Mouse (Mus musculus): Measurements from ENCODE around the gene Myom1. TPM values are rescaled to one million over a fixed set of nuclear protein-coding genes. Genes with fewer than 3 reads are reported as not detected.
A peak's percentile ranks its signal among the peaks of the same experiment; 100 is the strongest.

Myom1 gene
- polyA plus RNA-seq, 1 experiment from 2014 or later, result 18.5 TPM

- ATAC-seq (replicated peaks; ENCODE audit: low FRiP score, low TSS enrichment, low read depth), result no peak
- H3K9ac ChIP-seq (ENCODE audit: low read length), result no peak overlapping the region
- H3K4me3 ChIP-seq (ENCODE audit: low read depth, low read length), result no peak overlapping the region
- WGBS, result 85% methylated on average over 11 of the region's 11 CpGs
- no peaks in the 10 kb centered on the region for H3K9me3 ChIP-seq (ENCODE audit: control insufficient read depth, low read length)
- no peak overlapping the region for H3K4me2 ChIP-seq (ENCODE audit: low read length)
- no peaks in the 10 kb centered on the region for H3K36me3 ChIP-seq (ENCODE audit: control insufficient read depth, insufficient read depth, low read length)
- H3K27ac ChIP-seq (ENCODE audit: low read depth), result no peak overlapping the region
- DNase-seq (ENCODE audit: low spot score), result peak; percentile 28
- peaks cover 12% of the 10 kb centered on the region for H3K4me1 ChIP-seq (replicated peaks; ENCODE audit: control insufficient read depth, insufficient read depth, low read length)
- no peaks in the 10 kb centered on the region for H3K27me3 ChIP-seq (replicated peaks; ENCODE audit: control insufficient read depth, insufficient read depth, low read length)
Observed at GRCm38 (mm10) chr17:71132856-71133439, 130.5 kb downstream of the Myom1 start.

- ATAC-seq (replicated peaks; ENCODE audit: low FRiP score, low TSS enrichment, low read depth) (no peak), DNase-seq (ENCODE audit: low spot score) (peak; percentile 23)
- Histone ChIP-seq H3K9me3 (ENCODE audit: control insufficient read depth, low read length) (no peaks in the 10 kb centered on the region), H3K4me3 (ENCODE audit: low read depth, low read length) (no peak overlapping the region), H3K27me3 (replicated peaks; ENCODE audit: control insufficient read depth, insufficient read depth, low read length) (no peaks in the 10 kb centered on the region), H3K36me3 (ENCODE audit: control insufficient read depth, insufficient read depth, low read length) (no peaks in the 10 kb centered on the region), H3K4me1 (replicated peaks; ENCODE audit: control insufficient read depth, insufficient read depth, low read length) (peaks cover 12% of the 10 kb centered on the region), H3K9ac (ENCODE audit: low read length) (no peak overlapping the region), H3K27ac (ENCODE audit: low read depth) (no peak overlapping the region), H3K4me2 (ENCODE audit: low read length) (no peak overlapping the region)
- WGBS, result 87% methylated on average over 3 of the region's 3 CpGs
Observed at GRCm38 (mm10) chr17:71134441-71134955, 132.1 kb downstream of the Myom1 start.

GRCm38 (mm10) chr17:71135108-71135507 lies 132.7 kb downstream of the Myom1 start:
- Histone ChIP-seq H3K4me1 (replicated peaks; ENCODE audit: control insufficient read depth, insufficient read depth, low read length) (peaks cover 10% of the 10 kb centered on the region), H3K36me3 (ENCODE audit: control insufficient read depth, insufficient read depth, low read length) (no peaks in the 10 kb centered on the region), H3K4me2 (ENCODE audit: low read length) (no peak overlapping the region), H3K4me3 (ENCODE audit: low read depth, low read length) (no peak overlapping the region), H3K27ac (ENCODE audit: low read depth) (no peak overlapping the region), H3K27me3 (replicated peaks; ENCODE audit: control insufficient read depth, insufficient read depth, low read length) (no peaks in the 10 kb centered on the region), H3K9me3 (ENCODE audit: control insufficient read depth, low read length) (no peaks in the 10 kb centered on the region), H3K9ac (ENCODE audit: low read length) (no peak overlapping the region)
- WGBS, result 43% methylated on average over 5 of the region's 5 CpGs
- DNase-seq (ENCODE audit: low spot score), result peak; percentile 36
- ATAC-seq (replicated peaks; ENCODE audit: low FRiP score, low TSS enrichment, low read depth), result no peak

- H3K36me3 ChIP-seq (ENCODE audit: control insufficient read depth, insufficient read depth, low read length), result no peaks in the 10 kb centered on the region
- H3K9ac ChIP-seq (ENCODE audit: low read length), result no peak overlapping the region
- no peak overlapping the region for H3K4me3 ChIP-seq (ENCODE audit: low read depth, low read length)
- no peak overlapping the region for H3K4me2 ChIP-seq (ENCODE audit: low read length)
- ATAC-seq (replicated peaks; ENCODE audit: low FRiP score, low TSS enrichment, low read depth), result no peak
- 85% methylated on average over 5 of the region's 5 CpGs for WGBS
- DNase-seq (ENCODE audit: low spot score), result no peak
- no peaks in the 10 kb centered on the region for H3K9me3 ChIP-seq (ENCODE audit: control insufficient read depth, low read length)
- peaks cover 6% of the 10 kb centered on the region; the same call in 1 of the 2 replicates for H3K4me1 ChIP-seq (replicated peaks; ENCODE audit: control insufficient read depth, insufficient read depth, low read length)
- H3K27me3 ChIP-seq (replicated peaks; ENCODE audit: control insufficient read depth, insufficient read depth, low read length), result no peaks in the 10 kb centered on the region
- H3K27ac ChIP-seq (ENCODE audit: low read depth), result no peak overlapping the region
Observed at GRCm38 (mm10) chr17:71135866-71136265, 133.4 kb downstream of the Myom1 start.

GRCm38 (mm10) chr17:71136384-71137333 lies 134.2 kb downstream of the Myom1 start:
- peak; percentile 38 for DNase-seq (ENCODE audit: low spot score)
- H3K27ac ChIP-seq (ENCODE audit: low read depth), result no peak overlapping the region
- no peak for ATAC-seq (replicated peaks; ENCODE audit: low FRiP score, low TSS enrichment, low read depth)
- no peak overlapping the region for H3K4me3 ChIP-seq (ENCODE audit: low read depth, low read length)
- no peaks in the 10 kb centered on the region for H3K9me3 ChIP-seq (ENCODE audit: control insufficient read depth, low read length)
- H3K36me3 ChIP-seq (ENCODE audit: control insufficient read depth, insufficient read depth, low read length), result no peaks in the 10 kb centered on the region
- no peaks in the 10 kb centered on the region for H3K27me3 ChIP-seq (replicated peaks; ENCODE audit: control insufficient read depth, insufficient read depth, low read length)
- H3K9ac ChIP-seq (ENCODE audit: low read length), result no peak overlapping the region
- 62% methylated on average over 16 of the region's 16 CpGs for WGBS
- no peak overlapping the region for H3K4me2 ChIP-seq (ENCODE audit: low read length)
- peaks cover 6% of the 10 kb centered on the region; the same call in 1 of the 2 replicates for H3K4me1 ChIP-seq (replicated peaks; ENCODE audit: control insufficient read depth, insufficient read depth, low read length)

GRCm38 (mm10) chr17:71137334-71137721 lies 134.9 kb downstream of the Myom1 start:
- ATAC-seq (replicated peaks; ENCODE audit: low FRiP score, low TSS enrichment, low read depth) (no peak), DNase-seq (ENCODE audit: low spot score) (no peak)
- Histone ChIP-seq H3K36me3 (ENCODE audit: control insufficient read depth, insufficient read depth, low read length) (no peaks in the 10 kb centered on the region), H3K4me2 (ENCODE audit: low read length) (no peak overlapping the region), H3K27me3 (replicated peaks; ENCODE audit: control insufficient read depth, insufficient read depth, low read length) (no peaks in the 10 kb centered on the region), H3K9ac (ENCODE audit: low read length) (no peak overlapping the region), H3K4me3 (ENCODE audit: low read depth, low read length) (no peak overlapping the region), H3K9me3 (ENCODE audit: control insufficient read depth, low read length) (no peaks in the 10 kb centered on the region), H3K4me1 (replicated peaks; ENCODE audit: control insufficient read depth, insufficient read depth, low read length) (peaks cover 6% of the 10 kb centered on the region; the same call in 1 of the 2 replicates), H3K27ac (ENCODE audit: low read depth) (no peak overlapping the region)
- WGBS, result 79% methylated on average over 2 of the region's 2 CpGs

- Histone ChIP-seq H3K4me1 (replicated peaks; ENCODE audit: control insufficient read depth, insufficient read depth, low read length) (no peaks in the 10 kb centered on the region), H3K27ac (ENCODE audit: low read depth) (no peak overlapping the region), H3K36me3 (ENCODE audit: control insufficient read depth, insufficient read depth, low read length) (no peaks in the 10 kb centered on the region), H3K27me3 (replicated peaks; ENCODE audit: control insufficient read depth, insufficient read depth, low read length) (no peaks in the 10 kb centered on the region), H3K9ac (ENCODE audit: low read length) (no peak overlapping the region), H3K4me3 (ENCODE audit: low read depth, low read length) (no peak overlapping the region), H3K4me2 (ENCODE audit: low read length) (no peak overlapping the region), H3K9me3 (ENCODE audit: control insufficient read depth, low read length) (no peaks in the 10 kb centered on the region)
- DNase-seq (ENCODE audit: low spot score) (peak; percentile 25), ATAC-seq (replicated peaks; ENCODE audit: low FRiP score, low TSS enrichment, low read depth) (no peak)
- 86% methylated on average over 4 of the region's 4 CpGs for WGBS
Observed at GRCm38 (mm10) chr17:71142068-71142467, 139.6 kb downstream of the Myom1 start.

- Histone ChIP-seq H3K36me3 (ENCODE audit: control insufficient read depth, insufficient read depth, low read length) (no peaks in the 10 kb centered on the region), H3K9ac (ENCODE audit: low read length) (no peak overlapping the region)
Observed at GRCm38 (mm10) chr17:71143155-71143554, 140.7 kb downstream of the Myom1 start.

More at GRCm38 (mm10) chr17:71143155-71143554, 140.7 kb downstream of the Myom1 start:
- H3K27ac ChIP-seq (ENCODE audit: low read depth), result no peak overlapping the region
- no peaks in the 10 kb centered on the region for H3K4me1 ChIP-seq (replicated peaks; ENCODE audit: control insufficient read depth, insufficient read depth, low read length)
- no peak for ATAC-seq (replicated peaks; ENCODE audit: low FRiP score, low TSS enrichment, low read depth)
- H3K4me2 ChIP-seq (ENCODE audit: low read length), result no peak overlapping the region
- no peaks in the 10 kb centered on the region for H3K27me3 ChIP-seq (replicated peaks; ENCODE audit: control insufficient read depth, insufficient read depth, low read length)
- no peak for DNase-seq (ENCODE audit: low spot score)
- H3K4me3 ChIP-seq (ENCODE audit: low read depth, low read length), result no peak overlapping the region
- H3K9me3 ChIP-seq (ENCODE audit: control insufficient read depth, low read length), result no peaks in the 10 kb centered on the region
- 83% methylated on average over 4 of the region's 4 CpGs for WGBS
